Mouse (Mus musculus) urinary bladder, postnatal 36 days (tissue): ENCODE data around the gene Rapgef6.

ENCODE experiments used
- DNase-seq, 2 experiments: peaks; one replicate each; pipeline ENCODE4 v3.0.0; 2022; ENCODE audit warnings: low spot score in 2 of 2, mixed read lengths in 1 of 2

Gene Rapgef6

DNA sequence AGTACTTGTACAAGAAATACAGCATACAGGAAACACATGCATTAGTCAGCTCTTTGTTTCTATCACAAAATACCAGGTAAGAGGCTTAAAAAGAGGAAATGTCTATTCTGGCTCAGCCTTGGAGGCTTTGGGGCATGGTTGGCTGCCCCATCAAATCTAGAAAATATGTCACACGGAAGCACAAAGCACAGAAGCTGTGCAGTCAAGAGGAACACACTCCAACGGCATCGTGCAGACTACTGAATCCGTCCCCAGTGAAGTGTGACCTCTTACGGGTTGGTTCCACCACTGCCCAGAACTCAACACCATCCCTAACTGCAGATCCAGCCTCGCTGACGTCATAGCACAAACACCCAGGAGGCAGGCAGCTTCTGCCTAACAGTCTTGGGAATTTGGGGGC, 210.9 kb downstream of the Rapgef6 start:
- no peak for DNase-seq

- DNase-seq = no peak
Observed at GRCm38 (mm10) chr11:54735114-54735513, 212.5 kb downstream of the Rapgef6 start.

GRCm38 (mm10) chr11:54736903-54737302, 214.3 kb downstream of the Rapgef6 start:
- no peak for DNase-seq

DNA sequence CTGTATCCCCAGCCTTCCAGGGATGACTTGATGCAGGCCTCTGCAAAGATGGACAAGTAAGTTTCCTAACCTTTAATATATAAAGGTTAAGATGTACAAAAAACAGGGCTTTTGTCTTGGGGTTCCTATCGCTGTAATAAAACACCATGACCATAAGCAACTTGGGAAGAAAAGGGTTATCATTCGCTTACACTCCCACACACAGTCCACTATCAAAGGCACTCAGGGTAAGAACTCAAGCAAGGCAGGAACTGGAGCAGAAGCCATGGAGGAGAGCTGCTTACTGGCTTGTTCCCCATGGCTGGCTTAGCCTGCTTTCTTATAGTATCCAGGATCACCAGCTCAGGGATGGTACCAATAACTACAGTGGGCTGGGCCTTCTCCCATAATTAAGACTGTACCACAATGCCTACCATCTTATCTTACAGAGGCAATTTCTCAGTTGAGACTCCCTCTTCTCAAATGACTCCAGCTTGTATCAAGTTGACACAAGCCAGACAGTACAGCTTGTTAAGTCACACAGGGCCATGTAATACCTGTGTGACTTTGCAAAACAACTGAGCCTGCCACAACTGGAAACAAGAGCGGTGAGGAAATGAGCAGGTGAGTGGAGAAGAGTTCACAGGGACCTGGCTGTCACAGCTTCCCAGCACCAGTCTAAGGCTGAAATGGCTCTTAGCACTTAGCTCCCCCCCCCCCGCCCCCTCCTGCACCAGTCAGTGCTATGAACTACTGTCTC, 216.5 kb downstream of the Rapgef6 start:
- no peak for DNase-seq

- no peak for DNase-seq
Observed at GRCm38 (mm10) chr11:54741330-54741729, 218.7 kb downstream of the Rapgef6 start.

DNA sequence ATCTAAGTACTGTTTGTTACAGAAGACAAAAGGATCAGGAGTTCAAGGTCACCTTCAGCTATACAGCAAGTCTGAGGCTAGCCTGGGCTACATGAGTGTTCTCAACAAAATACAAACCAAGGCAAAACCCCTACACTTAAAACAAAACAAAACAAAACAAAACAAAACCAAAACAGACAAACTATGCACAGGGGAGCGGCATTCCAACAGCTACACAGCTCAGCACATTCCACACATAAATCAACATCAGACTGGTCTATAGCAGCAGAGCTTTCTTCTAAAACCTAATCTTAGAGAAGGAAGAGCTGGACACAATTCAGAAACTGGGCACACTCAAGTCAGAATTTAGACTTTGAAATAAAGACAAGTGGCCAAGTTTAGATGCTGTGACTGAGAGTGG, 221.6 kb downstream of the Rapgef6 start:
- no peak for DNase-seq
